Mouse (Mus musculus): Measurements from ENCODE around the gene Asl.

DNA sequence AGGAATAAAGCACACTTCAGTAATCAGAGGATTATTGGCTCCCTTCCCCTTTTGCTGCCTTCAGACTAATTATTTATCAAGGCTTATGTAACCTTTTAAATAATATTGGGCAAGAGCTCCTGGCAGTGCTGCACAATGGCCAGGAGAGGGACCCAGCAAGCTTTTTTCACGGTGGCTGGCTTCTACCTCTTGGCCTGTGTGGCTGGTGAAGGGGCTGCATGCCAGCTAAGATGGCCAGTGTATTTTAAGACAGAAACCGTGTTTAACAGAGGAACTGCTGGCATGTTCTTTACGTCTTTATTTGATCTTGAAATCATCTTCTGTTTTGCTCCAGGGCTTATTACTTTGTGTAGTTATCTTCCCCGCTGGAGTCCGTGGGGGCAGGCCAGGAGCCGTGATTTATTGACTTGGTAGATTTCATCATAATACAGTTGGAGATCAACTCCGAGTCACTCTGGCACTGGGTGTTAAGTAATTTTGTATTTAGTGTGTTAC, 15.2 kb upstream of the Asl start:
- TF ChIP-seq CTCF (IDR thresholded peaks at IDR 0.05; ENCODE audit: low read depth), result peak; percentile 89
- TF ChIP-seq EP300 (optimal IDR thresholded peaks at IDR 0.05), result no peak
